Mouse (Mus musculus): ENCODE measurements around the gene Serinc5.
A peak's percentile ranks its signal among the peaks of the same experiment; 100 is the strongest.

DNA sequence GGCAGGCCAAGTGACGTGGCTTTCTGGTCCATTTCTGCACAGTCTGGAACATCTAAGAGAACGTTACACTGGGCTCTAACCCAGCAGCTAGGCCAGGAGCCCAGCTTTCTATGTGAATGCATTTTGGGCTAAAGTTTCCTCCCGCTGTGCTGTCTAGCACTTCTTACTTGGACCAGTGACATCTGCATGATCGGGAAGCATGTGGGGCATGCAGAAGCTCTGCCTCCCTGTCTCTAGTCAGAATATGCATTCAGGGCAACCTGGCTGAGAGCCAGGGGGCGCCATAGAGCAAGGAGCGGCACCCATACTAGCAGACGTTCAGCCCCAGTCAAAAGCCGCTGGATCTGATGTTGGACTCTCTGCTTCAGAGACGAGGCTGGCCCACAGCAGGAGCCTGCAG, 122.4 kb downstream of the Serinc5 start:
- TF ChIP-seq CTCF (IDR thresholded peaks at IDR 0.05; ENCODE audit: extremely low read depth, insufficient read depth, low read length) (peak; percentile 28; the same call in 1 of the 2 replicates), POLR2A (IDR thresholded peaks at IDR 0.05; ENCODE audit: extremely low read depth, insufficient read depth, low read length) (no peak)
